Mouse (Mus musculus) heart, embryonic 16.5 days (tissue): Measurements from ENCODE around the gene Stk39. TPM values are rescaled to one million over a fixed set of nuclear protein-coding genes. Genes with fewer than 3 reads are reported as not detected.

ENCODE experiments used
- ATAC-seq: fragments of 200-750 bp; cut with Nextera tagmentation; replicated peaks from 2 replicates; pipeline ENCODE4 v1.8.0; 2017; ENCODE audit warnings: moderate number of reproducible peaks; ENCODE audit not compliant: insufficient read depth, low FRiP score; ENCODE audit errors: extremely low read depth
- H3K27ac ChIP-seq: fragments of 300-500 bp; sonication (generic); 2 replicates; pipeline ENCODE4 v1.5.1; 2014; ENCODE audit warnings: mild to moderate bottlenecking, low read length, control low read depth, moderate library complexity
- H3K27me3 ChIP-seq: fragments of 300-500 bp; sonication (generic); 2 replicates; pipeline ENCODE4 v1.6.1; 2014; ENCODE audit warnings: low read length, mixed read lengths; ENCODE audit not compliant: control insufficient read depth, insufficient read depth
- H3K36me3 ChIP-seq: fragments of 300-500 bp; sonication (generic); 2 replicates; pipeline ENCODE4 v1.6.1; 2014; ENCODE audit not compliant: control insufficient read depth, insufficient read depth
- H3K4me1 ChIP-seq: fragments of 300-500 bp; sonication (generic); 2 replicates; pipeline ENCODE4 v1.6.1; 2014; ENCODE audit warnings: low read length, mixed read lengths; ENCODE audit not compliant: control insufficient read depth, insufficient read depth
- H3K4me2 ChIP-seq: fragments of 300-500 bp; sonication (generic); 2 replicates; pipeline ENCODE4 v1.6.1; 2014; ENCODE audit warnings: low read depth, mild to moderate bottlenecking, control low read depth, low read length
- H3K4me3 ChIP-seq: fragments of 300-500 bp; sonication (generic); 2 replicates; pipeline ENCODE4 v1.5.1; 2014; ENCODE audit warnings: mild to moderate bottlenecking, control low read depth, low read length
- H3K9ac ChIP-seq: fragments of 300-500 bp; sonication (generic); 2 replicates; pipeline ENCODE4 v1.6.1; 2014; ENCODE audit warnings: low read length, control low read depth
- H3K9me3 ChIP-seq: fragments of 300-500 bp; sonication (generic); replicated peaks from 2 replicates; pipeline ENCODE4 v1.6.1; 2016; ENCODE audit warnings: low read length; ENCODE audit not compliant: control insufficient read depth
- WGBS: fragments of 180-500 bp; shearing (Covaris S2); extraction: QIAGEN DNeasy Blood & Tissue Kit; methylation state at CpG from one replicate; pipeline ENCODE4 v1.1.7; 2014; 5-methylcytosine and 5-hydroxymethylcytosine counted together
- polyA plus RNA-seq: library from polyadenylated mRNA; unstranded; fragments of >200 nt; fragmentation: Nextera tagmentation; extraction: Ambion mirVana; gene quantifications from 2 replicates; pipeline ENCODE4 v1.2.1, GENCODE M21; 2015

Gene Stk39
- polyA plus RNA-seq, 1 experiment from 2014 or later = 61.8 TPM

- no peak overlapping the region for H3K4me3 ChIP-seq
- H3K4me2 ChIP-seq = no peak overlapping the region
- 74% methylated on average over 16 of the region's 16 CpGs for WGBS
- no peaks in the 10 kb centered on the region for H3K27me3 ChIP-seq
- H3K4me1 ChIP-seq = no peaks in the 10 kb centered on the region; the same call in 1 of the 2 replicates
- no peak overlapping the region for H3K9ac ChIP-seq
- H3K36me3 ChIP-seq = 0 out of 2 replicates have a peak, but pooled peaks cover 2% of the 10 kb centered on the region
- H3K9me3 ChIP-seq = no peaks in the 10 kb centered on the region
- no peak for ATAC-seq
- H3K27ac ChIP-seq = no peak overlapping the region
Observed at GRCm38 (mm10) chr2:68292539-68293320, 179.3 kb downstream of the Stk39 start.

GRCm38 (mm10) chr2:68291895-68292294, 180.2 kb downstream of the Stk39 start:
- WGBS = 61% methylated on average over 5 of the region's 5 CpGs
- H3K27me3 ChIP-seq = no peaks in the 10 kb centered on the region
- ATAC-seq = no peak

GRCm38 (mm10) chr2:68289961-68290360, 182.1 kb downstream of the Stk39 start:
- WGBS = 20% methylated on average over 4 of the region's 4 CpGs
- ATAC-seq = no peak; the same call in 1 of the 2 replicates
- H3K27me3 ChIP-seq = no peaks in the 10 kb centered on the region
- no peaks in the 10 kb centered on the region; the same call in 1 of the 2 replicates for H3K4me1 ChIP-seq
- no peak overlapping the region for H3K27ac ChIP-seq
- H3K4me3 ChIP-seq = no peak overlapping the region
- no peak overlapping the region for H3K4me2 ChIP-seq
- peaks cover 9% of the 10 kb centered on the region; the same call in 1 of the 2 replicates for H3K36me3 ChIP-seq
- H3K9me3 ChIP-seq = no peaks in the 10 kb centered on the region
- no peak overlapping the region for H3K9ac ChIP-seq

More at GRCm38 (mm10) chr2:68291895-68292294, 180.2 kb downstream of the Stk39 start:
- Histone ChIP-seq H3K4me3 (no peak overlapping the region), H3K4me1 (no peaks in the 10 kb centered on the region; the same call in 1 of the 2 replicates), H3K9me3 (no peaks in the 10 kb centered on the region), H3K36me3 (peaks cover 6% of the 10 kb centered on the region; the same call in 1 of the 2 replicates), H3K4me2 (no peak overlapping the region), H3K27ac (no peak overlapping the region), H3K9ac (no peak overlapping the region)

- Histone ChIP-seq H3K4me1 (no peaks in the 10 kb centered on the region; the same call in 1 of the 2 replicates), H3K4me3 (no peak overlapping the region), H3K4me2 (no peak overlapping the region), H3K9ac (no peak overlapping the region), H3K36me3 (peaks cover 14% of the 10 kb centered on the region), H3K27me3 (no peaks in the 10 kb centered on the region), H3K9me3 (no peaks in the 10 kb centered on the region), H3K27ac (no peak overlapping the region)
- WGBS = 82% methylated on average over 10 of the region's 10 CpGs
- no peak for ATAC-seq
Observed at GRCm38 (mm10) chr2:68289177-68289576, 182.9 kb downstream of the Stk39 start.

GRCm38 (mm10) chr2:68288106-68288505, 184.0 kb downstream of the Stk39 start:
- Histone ChIP-seq H3K4me2 (no peak overlapping the region), H3K27me3 (no peaks in the 10 kb centered on the region), H3K9ac (no peak overlapping the region), H3K4me1 (no peaks in the 10 kb centered on the region; the same call in 1 of the 2 replicates), H3K36me3 (peaks cover 20% of the 10 kb centered on the region), H3K4me3 (no peak overlapping the region), H3K9me3 (no peaks in the 10 kb centered on the region), H3K27ac (no peak overlapping the region)
- ATAC-seq = no peak
- 86% methylated on average over 10 of the region's 10 CpGs for WGBS

- H3K4me3 ChIP-seq = no peak overlapping the region
- H3K36me3 ChIP-seq = peaks cover 32% of the 10 kb centered on the region
- no peaks in the 10 kb centered on the region for H3K27me3 ChIP-seq
- no peaks in the 10 kb centered on the region for H3K9me3 ChIP-seq
- ATAC-seq = no peak
- H3K27ac ChIP-seq = no peak overlapping the region
- H3K4me1 ChIP-seq = no peaks in the 10 kb centered on the region
- no peak overlapping the region for H3K9ac ChIP-seq
- WGBS = 65% methylated on average over 2 of the region's 2 CpGs
- H3K4me2 ChIP-seq = no peak overlapping the region
Observed at GRCm38 (mm10) chr2:68284391-68284790, 187.7 kb downstream of the Stk39 start.

- no peak overlapping the region for H3K27ac ChIP-seq
- peaks cover 2% of the 10 kb centered on the region for H3K4me1 ChIP-seq
- no peak for ATAC-seq
- peaks cover 32% of the 10 kb centered on the region for H3K36me3 ChIP-seq
- no peak overlapping the region for H3K4me3 ChIP-seq
- no peaks in the 10 kb centered on the region for H3K27me3 ChIP-seq
- WGBS = 93% methylated on average over 6 of the region's 6 CpGs
- no peak overlapping the region for H3K4me2 ChIP-seq
- H3K9me3 ChIP-seq = no peaks in the 10 kb centered on the region
- no peak overlapping the region for H3K9ac ChIP-seq
Observed at GRCm38 (mm10) chr2:68283021-68283548, 189.0 kb downstream of the Stk39 start.

- peaks cover 26% of the 10 kb centered on the region for H3K36me3 ChIP-seq
- no peak overlapping the region for H3K4me3 ChIP-seq
- no peaks in the 10 kb centered on the region for H3K9me3 ChIP-seq
- H3K27ac ChIP-seq = no peak overlapping the region
- ATAC-seq = no peak
- H3K9ac ChIP-seq = no peak overlapping the region
- H3K4me2 ChIP-seq = no peak overlapping the region
- peaks cover 2% of the 10 kb centered on the region for H3K4me1 ChIP-seq
- WGBS = 93% methylated on average over 3 of the region's 3 CpGs
- no peaks in the 10 kb centered on the region for H3K27me3 ChIP-seq
Observed at GRCm38 (mm10) chr2:68281575-68281974, 190.5 kb downstream of the Stk39 start.

- Histone ChIP-seq H3K9me3 (no peaks in the 10 kb centered on the region), H3K36me3 (peaks cover 21% of the 10 kb centered on the region), H3K4me3 (no peak overlapping the region), H3K27ac (no peak overlapping the region), H3K9ac (no peak overlapping the region), H3K4me1 (peaks cover 10% of the 10 kb centered on the region), H3K27me3 (no peaks in the 10 kb centered on the region), H3K4me2 (no peak overlapping the region)
- WGBS = 43% methylated on average over 4 of the region's 4 CpGs
- ATAC-seq = no peak
Observed at GRCm38 (mm10) chr2:68271301-68271700, 200.8 kb downstream of the Stk39 start.
